Mouse (Mus musculus): Measurements from ENCODE around the gene 4930523C07Rik. TPM values are rescaled to one million over a fixed set of nuclear protein-coding genes. Genes with fewer than 3 reads are reported as not detected.

The 4930523C07Rik gene
- total RNA-seq, 2 experiments from 2014 or later: 28.4 to 82.3 TPM

DNA sequence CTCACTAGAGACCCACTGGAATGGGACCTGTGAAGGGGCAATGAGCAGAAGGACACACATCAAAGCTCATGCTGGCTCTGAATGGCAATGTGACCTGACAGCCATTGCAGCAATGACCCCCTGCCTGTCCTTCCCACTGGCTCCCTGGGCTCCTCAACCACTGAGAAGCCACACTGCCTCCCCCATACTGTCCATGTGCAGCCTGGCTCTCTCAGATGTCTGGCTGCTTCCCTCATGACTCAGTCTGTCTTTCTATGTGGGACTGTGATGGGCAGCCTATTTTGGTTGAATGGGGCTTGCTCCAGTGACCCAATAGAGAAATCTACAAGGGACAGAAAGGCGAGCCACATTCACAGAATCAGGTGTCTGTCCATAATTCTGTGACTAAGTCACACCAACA is 38.5 kb downstream of the 4930523C07Rik start:
- no peak for ATAC-seq (replicated peaks; ENCODE audit: poor library complexity, severe bottlenecking)

DNA sequence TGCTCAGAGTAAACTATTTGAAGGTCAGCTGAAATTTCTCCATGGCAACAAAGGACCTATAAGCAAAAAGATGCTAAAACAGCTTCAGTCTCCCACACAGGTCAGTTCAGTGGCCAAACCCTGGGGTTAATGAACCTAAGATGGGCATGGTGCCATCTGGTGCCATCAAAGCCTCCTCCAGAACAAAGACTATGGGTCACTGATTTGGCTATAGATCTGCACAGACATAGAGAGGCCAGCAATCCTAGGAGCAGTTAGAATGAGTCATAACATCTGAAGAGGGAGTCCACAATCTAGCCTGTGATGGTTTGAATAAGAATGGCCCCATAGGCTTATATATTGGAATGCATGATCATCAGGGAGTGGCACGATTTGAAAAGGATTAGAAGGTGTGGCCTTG is 40.1 kb downstream of the 4930523C07Rik start:
- ATAC-seq (replicated peaks; ENCODE audit: poor library complexity, severe bottlenecking): no peak

DNA sequence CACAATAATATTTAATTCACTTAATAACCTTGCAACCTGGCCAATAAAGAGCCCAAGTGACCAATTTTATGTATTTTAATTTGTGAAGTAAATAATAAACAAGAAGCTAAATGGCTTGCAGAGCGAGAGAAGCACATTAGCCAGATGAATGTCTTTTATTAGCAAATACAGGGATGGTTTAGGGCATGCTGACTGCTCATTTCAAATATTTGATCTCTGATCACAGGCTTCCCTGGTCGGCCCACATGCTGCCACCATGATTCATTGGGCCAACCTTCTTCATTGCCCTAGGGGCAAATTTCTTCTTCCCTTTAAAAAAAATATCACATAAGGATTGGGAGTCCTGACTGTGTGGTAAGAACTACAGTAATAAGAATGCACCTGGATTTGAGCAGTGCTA is 42.5 kb downstream of the 4930523C07Rik start:
- ATAC-seq (replicated peaks; ENCODE audit: poor library complexity, severe bottlenecking): no peak

DNA sequence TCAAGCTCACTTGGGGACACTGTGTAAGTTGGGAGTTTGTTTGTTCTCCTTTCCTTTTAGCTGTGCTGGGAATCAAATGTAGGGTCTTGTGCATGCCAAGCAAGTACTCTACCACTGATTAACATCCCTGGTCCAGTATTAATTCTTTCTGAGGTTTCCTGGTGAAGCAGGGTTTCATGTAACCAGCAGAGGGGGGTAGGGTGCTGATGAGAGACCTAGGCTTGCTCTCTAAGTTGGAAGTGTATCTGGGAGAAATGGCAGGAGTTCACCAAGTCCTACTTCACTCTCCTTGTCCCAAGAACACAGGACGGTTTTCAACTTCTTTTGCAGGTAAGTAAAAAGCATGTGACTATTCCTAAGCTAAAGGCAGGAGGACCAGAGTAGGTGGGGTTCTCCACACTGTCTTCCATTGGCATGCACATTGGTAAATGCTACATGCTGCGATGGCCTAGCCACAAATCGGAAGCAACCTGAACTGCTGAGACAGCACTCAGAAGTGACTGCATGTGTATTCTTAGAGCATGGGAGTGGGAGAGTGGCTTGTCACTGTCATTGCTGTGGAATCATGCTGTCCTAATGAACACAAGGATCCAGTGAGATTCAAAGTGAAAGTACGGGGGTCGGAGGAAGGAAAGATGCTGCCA is 55.6 kb downstream of the 4930523C07Rik start:
- ATAC-seq (replicated peaks; ENCODE audit: poor library complexity, severe bottlenecking): no peak

DNA sequence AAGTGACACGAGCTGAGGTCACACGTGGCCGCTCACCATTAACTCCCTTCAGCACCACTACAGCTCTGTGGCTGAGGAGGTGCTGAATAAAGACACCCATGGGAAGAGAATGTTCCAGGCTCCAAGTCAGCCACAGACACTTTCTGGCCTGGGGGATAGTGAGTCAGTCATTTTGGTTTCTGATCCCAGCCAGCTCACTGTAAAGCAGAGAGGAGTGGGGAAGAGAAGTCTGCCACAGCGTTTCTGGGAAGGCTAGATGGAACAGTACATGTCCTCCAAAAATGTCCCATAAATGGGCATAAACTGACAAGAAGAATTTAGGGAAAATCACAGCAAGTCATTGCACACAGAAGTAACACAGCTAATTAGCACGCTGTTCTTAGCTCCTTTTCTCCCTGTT is 56.8 kb downstream of the 4930523C07Rik start:
- no peak for ATAC-seq (replicated peaks; ENCODE audit: poor library complexity, severe bottlenecking)

DNA sequence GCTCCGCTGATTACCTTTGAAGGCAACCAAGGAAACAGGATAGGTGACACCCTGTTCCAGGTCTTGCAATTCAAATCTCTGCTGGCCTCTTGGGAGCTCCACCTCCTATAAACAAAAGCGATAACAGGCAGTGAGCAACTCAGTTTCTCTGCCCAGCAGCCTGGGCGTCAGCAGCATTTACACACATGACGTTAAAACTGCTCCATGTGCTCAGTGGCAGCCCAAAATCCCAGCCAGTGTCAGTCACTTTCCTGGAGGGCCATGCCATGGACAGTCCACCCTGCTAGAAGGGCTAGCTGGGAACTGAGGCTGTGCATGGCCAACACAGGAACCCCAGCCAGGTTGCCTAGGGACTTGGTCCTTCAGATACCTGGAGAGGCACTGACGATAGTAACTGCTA is 61.2 kb downstream of the 4930523C07Rik start:
- no peak for ATAC-seq (replicated peaks; ENCODE audit: poor library complexity, severe bottlenecking)

DNA sequence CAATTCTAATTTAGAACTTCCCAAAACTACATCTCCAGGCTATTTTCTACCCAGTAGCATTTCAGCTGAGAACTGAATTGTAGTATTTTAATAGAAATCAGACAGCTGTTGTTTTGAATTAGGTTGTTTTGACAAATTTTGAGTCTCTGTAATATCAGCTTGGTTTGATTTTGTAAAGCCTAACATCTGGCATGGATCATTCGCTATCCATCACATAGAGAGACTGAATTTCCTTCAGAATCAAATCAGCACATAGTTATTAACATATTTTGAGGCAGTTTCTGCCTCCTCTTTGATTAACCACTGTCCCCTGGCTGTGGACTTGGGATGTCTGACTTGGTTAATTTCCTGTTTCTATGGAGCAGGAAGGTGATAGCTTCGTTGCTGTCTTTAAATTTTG is 64.4 kb downstream of the 4930523C07Rik start:
- ATAC-seq (replicated peaks; ENCODE audit: poor library complexity, severe bottlenecking): no peak

DNA sequence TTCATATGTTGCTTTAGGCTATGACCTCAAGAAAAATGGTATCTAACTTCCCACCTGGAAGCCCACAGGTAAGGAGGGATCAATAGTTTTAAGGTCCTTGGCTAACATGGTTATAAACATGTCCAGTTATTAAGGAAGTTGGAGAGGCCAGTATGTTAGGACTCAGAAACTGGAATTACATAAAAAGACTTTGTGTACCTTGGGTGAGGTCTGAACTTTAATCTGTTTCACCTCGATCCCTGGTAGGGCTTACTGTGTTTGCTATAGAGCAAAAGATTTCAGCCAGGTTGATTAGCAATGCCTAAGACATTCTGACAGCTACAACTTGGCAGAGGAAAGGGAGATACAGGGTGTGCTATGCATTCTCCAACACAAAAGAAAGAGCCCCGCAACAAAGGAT is 79.8 kb downstream of the 4930523C07Rik start:
- no peak for ATAC-seq (replicated peaks; ENCODE audit: poor library complexity, severe bottlenecking)

Other genes with a start within 250 kb of the 4930523C07Rik start
- gene Tnn, start 109.2 kb downstream of the 4930523C07Rik start, total RNA-seq (2014; fragmentation: Nextera tagmentation): not detected in 2 replicates
- gene Tnn, start 109.2 kb downstream of the 4930523C07Rik start, total RNA-seq (2017): not detected in 2 replicates
- gene Mrps14, start 150.8 kb downstream of the 4930523C07Rik start, total RNA-seq (2014; fragmentation: Nextera tagmentation): 119 and 171 TPM in 2 replicates
- 157 and 194 TPM in 2 replicates for gene Mrps14, start 150.8 kb downstream of the 4930523C07Rik start, total RNA-seq (2017)
- 161 and 188 TPM in 2 replicates for gene Cacybp, start 168.5 kb downstream of the 4930523C07Rik start, total RNA-seq (2014; fragmentation: Nextera tagmentation)
- gene Cacybp, start 168.5 kb downstream of the 4930523C07Rik start, total RNA-seq (2017): 288 and 319 TPM in 2 replicates

All from granulocyte monocyte progenitor cell, adult 5-6 weeks (primary cell).